Mouse (Mus musculus): Measurements from ENCODE around the gene Mylk4.

DNA sequence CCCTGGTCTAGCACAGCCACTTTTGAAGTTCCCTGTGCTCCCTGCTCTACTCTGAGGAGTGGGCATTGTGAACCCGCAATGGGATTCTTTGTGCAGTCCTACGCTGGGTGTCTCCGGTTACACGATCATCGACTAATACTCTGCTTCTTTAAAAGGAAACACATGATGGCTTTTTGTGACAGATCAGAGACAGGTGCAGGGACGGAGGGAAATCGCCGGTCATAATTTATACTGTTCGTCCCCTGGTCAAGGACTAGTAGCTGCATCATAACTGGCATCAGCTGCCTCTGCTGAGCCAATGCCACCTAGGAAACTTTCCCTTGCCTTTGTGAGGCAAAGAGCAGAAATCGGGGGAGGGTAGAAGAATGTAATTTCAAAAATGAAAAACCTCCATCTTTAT, 7.4 kb downstream of the Mylk4 start:
- no peak for TF ChIP-seq GATA1 (IDR thresholded peaks at IDR 0.05; ENCODE audit: low read length)
- TF ChIP-seq TAL1 (IDR thresholded peaks at IDR 0.05; ENCODE audit: low read length), result no peak
